Mouse (Mus musculus): Measurements from ENCODE around the gene Alpl. TPM values are rescaled to one million over a fixed set of nuclear protein-coding genes. Genes with fewer than 3 reads are reported as not detected.

Gene Alpl
- polyA plus RNA-seq, 2 experiments = 5.1 TPM

- no peaks in the 10 kb centered on the region for H3K27me3 ChIP-seq (ENCODE audit: control insufficient read depth, insufficient read depth, low read length)
- ATAC-seq (ENCODE audit: insufficient read depth) (no peak), DNase-seq (ENCODE audit: low read depth in 3 of 3, low spot score in 3 of 3) (no peak)
- no peaks in the 10 kb centered on the region for H3K9me3 ChIP-seq (ENCODE audit: control insufficient read depth, low read length)
- H3K4me3 ChIP-seq (ENCODE audit: insufficient read depth in 1 of 2, low read depth in 2 of 2, low read length in 2 of 2) = no peak overlapping the region
- no peaks in the 10 kb centered on the region for H3K4me1 ChIP-seq (replicated peaks; ENCODE audit: control insufficient read depth in 2 of 2, insufficient read depth in 2 of 2, low read length in 1 of 2)
- no peaks in the 10 kb centered on the region for H3K36me3 ChIP-seq (replicated peaks; ENCODE audit: control insufficient read depth, insufficient read depth, low read depth)
- 78% methylated on average over 5 of the region's 5 CpGs for whole genome bisulfite sequencing (ENCODE audit: insufficient replicate concordance)
- H3K27ac ChIP-seq = no peak overlapping the region
- no peak for TF ChIP-seq EP300 (IDR thresholded peaks at IDR 0.05; ENCODE audit: low read depth)
- no peak for TF ChIP-seq CTCF (IDR thresholded peaks at IDR 0.05; ENCODE audit: low read depth)
- H3K9ac ChIP-seq (replicated peaks) = no peak overlapping the region
- no peak overlapping the region for H3K4me2 ChIP-seq (ENCODE audit: low read depth)
Observed at GRCm38 (mm10) chr4:137836741-137837140, 40.6 kb upstream of the Alpl start.

- ATAC-seq (ENCODE audit: insufficient read depth) = 0 out of 2 replicates have a peak, but pooled peaks have one; percentile 28
- no peak for TF ChIP-seq EP300 (IDR thresholded peaks at IDR 0.05; ENCODE audit: low read depth)
- peak; percentile 90 for TF ChIP-seq CTCF (IDR thresholded peaks at IDR 0.05; ENCODE audit: low read depth)
- H3K4me2 ChIP-seq (ENCODE audit: low read depth) = no peak overlapping the region
Observed at GRCm38 (mm10) chr4:137835624-137836337, 39.6 kb upstream of the Alpl start.

GRCm38 (mm10) chr4:137831598-137831997 is 35.4 kb upstream of the Alpl start:
- H3K4me3 ChIP-seq (ENCODE audit: insufficient read depth in 1 of 2, low read depth in 2 of 2, low read length in 2 of 2) = no peak overlapping the region
- peaks cover 4% of the 10 kb centered on the region; the same call in 1 of the 2 replicates for H3K27me3 ChIP-seq (ENCODE audit: control insufficient read depth, insufficient read depth, low read length)
- H3K27ac ChIP-seq = no peak overlapping the region
- DNase-seq (ENCODE audit: low read depth in 3 of 3, low spot score in 3 of 3) (no peak), ATAC-seq (ENCODE audit: insufficient read depth) (no peak)
- 64% methylated on average over 11 of the region's 11 CpGs for WGBS (ENCODE audit: insufficient replicate concordance)
- H3K36me3 ChIP-seq (replicated peaks; ENCODE audit: control insufficient read depth, insufficient read depth, low read depth) = no peaks in the 10 kb centered on the region
- no peaks in the 10 kb centered on the region for H3K4me1 ChIP-seq (replicated peaks; ENCODE audit: control insufficient read depth in 2 of 2, insufficient read depth in 2 of 2, low read length in 1 of 2)
- no peak overlapping the region for H3K4me2 ChIP-seq (ENCODE audit: low read depth)
- H3K9ac ChIP-seq (replicated peaks) = no peak overlapping the region
- no peaks in the 10 kb centered on the region for H3K9me3 ChIP-seq (ENCODE audit: control insufficient read depth, low read length)
- no peak for TF ChIP-seq CTCF (IDR thresholded peaks at IDR 0.05; ENCODE audit: low read depth)

More at GRCm38 (mm10) chr4:137835624-137836337, 39.6 kb upstream of the Alpl start:
- no peak overlapping the region for H3K4me3 ChIP-seq (ENCODE audit: insufficient read depth in 1 of 2, low read depth in 2 of 2, low read length in 2 of 2)
- peak; percentile 27 to 41 (median 29) for DNase-seq (ENCODE audit: low read depth in 3 of 3, low spot score in 3 of 3)
- H3K9me3 ChIP-seq (ENCODE audit: control insufficient read depth, low read length) = no peaks in the 10 kb centered on the region
- H3K27me3 ChIP-seq (ENCODE audit: control insufficient read depth, insufficient read depth, low read length) = no peaks in the 10 kb centered on the region
- no peaks in the 10 kb centered on the region for H3K36me3 ChIP-seq (replicated peaks; ENCODE audit: control insufficient read depth, insufficient read depth, low read depth)
- no peak overlapping the region for H3K27ac ChIP-seq
- WGBS (ENCODE audit: insufficient replicate concordance) = 10% methylated on average over 14 of the region's 14 CpGs
- H3K4me1 ChIP-seq (replicated peaks; ENCODE audit: control insufficient read depth in 2 of 2, insufficient read depth in 2 of 2, low read length in 1 of 2) = no peaks in the 10 kb centered on the region
- no peak overlapping the region for H3K9ac ChIP-seq (replicated peaks)

GRCm38 (mm10) chr4:137830380-137830779 is 34.2 kb upstream of the Alpl start:
- DNase-seq (ENCODE audit: low read depth in 3 of 3, low spot score in 3 of 3) (no peak), ATAC-seq (ENCODE audit: insufficient read depth) (no peak)
- peaks cover 4% of the 10 kb centered on the region; the same call in 1 of the 2 replicates for H3K27me3 ChIP-seq (ENCODE audit: control insufficient read depth, insufficient read depth, low read length)
- no peak overlapping the region for H3K27ac ChIP-seq
- H3K4me3 ChIP-seq (ENCODE audit: insufficient read depth in 1 of 2, low read depth in 2 of 2, low read length in 2 of 2) = no peak overlapping the region
- H3K4me1 ChIP-seq (replicated peaks; ENCODE audit: control insufficient read depth in 2 of 2, insufficient read depth in 2 of 2, low read length in 1 of 2) = no peaks in the 10 kb centered on the region
- TF ChIP-seq CTCF (IDR thresholded peaks at IDR 0.05; ENCODE audit: low read depth) (no peak), EP300 (IDR thresholded peaks at IDR 0.05; ENCODE audit: low read depth) (no peak)
- 18% methylated on average over 6 of the region's 6 CpGs for whole genome bisulfite sequencing (ENCODE audit: insufficient replicate concordance)
- no peaks in the 10 kb centered on the region for H3K9me3 ChIP-seq (ENCODE audit: control insufficient read depth, low read length)
- no peak overlapping the region for H3K4me2 ChIP-seq (ENCODE audit: low read depth)
- no peak overlapping the region for H3K9ac ChIP-seq (replicated peaks)
- no peaks in the 10 kb centered on the region for H3K36me3 ChIP-seq (replicated peaks; ENCODE audit: control insufficient read depth, insufficient read depth, low read depth)

GRCm38 (mm10) chr4:137824881-137825280 is 28.7 kb upstream of the Alpl start:
- Histone ChIP-seq H3K27me3 (ENCODE audit: control insufficient read depth, insufficient read depth, low read length) (peaks cover 4% of the 10 kb centered on the region; the same call in 1 of the 2 replicates), H3K27ac (no peak overlapping the region), H3K4me2 (ENCODE audit: low read depth) (no peak overlapping the region), H3K9me3 (ENCODE audit: control insufficient read depth, low read length) (no peaks in the 10 kb centered on the region), H3K9ac (replicated peaks) (no peak overlapping the region), H3K4me1 (replicated peaks; ENCODE audit: control insufficient read depth in 2 of 2, insufficient read depth in 2 of 2, low read length in 1 of 2) (no peaks in the 10 kb centered on the region; a peak in 1 of 4 replicates), H3K36me3 (replicated peaks; ENCODE audit: control insufficient read depth, insufficient read depth, low read depth) (no peaks in the 10 kb centered on the region), H3K4me3 (ENCODE audit: insufficient read depth in 1 of 2, low read depth in 2 of 2, low read length in 2 of 2) (no peak overlapping the region)
- DNase-seq (ENCODE audit: low read depth in 3 of 3, low spot score in 3 of 3) (no peak), ATAC-seq (ENCODE audit: insufficient read depth) (no peak)
- 51% methylated on average over 2 of the region's 2 CpGs for WGBS (ENCODE audit: insufficient replicate concordance)
- TF ChIP-seq EP300 (IDR thresholded peaks at IDR 0.05; ENCODE audit: low read depth) (no peak), CTCF (IDR thresholded peaks at IDR 0.05; ENCODE audit: low read depth) (no peak)

Measured in liver, embryonic 14.5 days (tissue).